Mouse (Mus musculus) MEL (cell line): ENCODE data around the gene Tlx3. TPM values are rescaled to one million over a fixed set of nuclear protein-coding genes. Genes with fewer than 3 reads are reported as not detected.

Experiments
- DNase-seq: peaks from one replicate; pipeline ENCODE4 v3.0.0; 2011; ENCODE audit warnings: low read depth, low spot score
- H3K27ac ChIP-seq: 2 replicates; pipeline ENCODE4 v1.5.1; 2012; ENCODE audit warnings: low read depth, mild to moderate bottlenecking, control low read depth, low read length, moderate library complexity; ENCODE audit not compliant: control insufficient read depth
- H3K27me3 ChIP-seq, 2 experiments: fragments of 150-350 bp in 1 of 2; sonication (generic) in 1 of 2; 2 replicates each; pipeline ENCODE4 v1.6.1; 2012; ENCODE audit warnings: low read length in 2 of 2, mild to moderate bottlenecking in 2 of 2, improper control_type of control experiment in 1 of 2, moderate library complexity in 1 of 2; ENCODE audit not compliant: insufficient read depth in 2 of 2, control insufficient read depth in 1 of 2
- H3K36me3 ChIP-seq, 2 experiments: 2 replicates each; pipeline ENCODE4 v1.6.1; 2012 to 2014; ENCODE audit warnings: low read length in 2 of 2, improper control_type of control experiment in 1 of 2, inconsistent platforms in 1 of 2, mild to moderate bottlenecking in 1 of 2; ENCODE audit not compliant: insufficient read depth in 2 of 2, control insufficient read depth in 1 of 2
- H3K4me1 ChIP-seq, 2 experiments: fragments of 150-350 bp in 1 of 2; sonication (generic) in 1 of 2; 2 replicates each; pipeline ENCODE4 v1.6.1; 2012; ENCODE audit warnings: low read length in 2 of 2, improper control_type of control experiment in 1 of 2, mild to moderate bottlenecking in 1 of 2; ENCODE audit not compliant: insufficient read depth in 2 of 2, control insufficient read depth in 1 of 2
- H3K4me3 ChIP-seq, 2 experiments: fragments of 150-350 bp in 1 of 2; sonication (generic) in 1 of 2; 2 replicates each; pipeline ENCODE4 v1.5.1; 2012; ENCODE audit warnings: low read depth in 2 of 2, low read length in 2 of 2, mild to moderate bottlenecking in 2 of 2, moderate library complexity in 2 of 2, control low read depth in 1 of 2, improper control_type of control experiment in 1 of 2; ENCODE audit not compliant: control insufficient read depth in 1 of 2, insufficient read depth in 1 of 2
- H3K79me2 ChIP-seq: 2 replicates; pipeline ENCODE4 v1.6.1; 2012; ENCODE audit warnings: mild to moderate bottlenecking, low read length, moderate library complexity; ENCODE audit not compliant: control insufficient read depth, poor library complexity, insufficient read depth
- H3K9ac ChIP-seq: 2 replicates; pipeline ENCODE4 v1.6.1; 2012; ENCODE audit warnings: low read depth, mild to moderate bottlenecking, control low read depth, low read length, moderate library complexity; ENCODE audit not compliant: control insufficient read depth, poor library complexity, severe bottlenecking
- H3K9me3 ChIP-seq: fragments of 150-350 bp; sonication (generic); replicated peaks from 2 replicates; pipeline ENCODE4 v1.6.1; 2012; ENCODE audit warnings: mild to moderate bottlenecking, low read length, improper control_type of control experiment, moderate library complexity; ENCODE audit not compliant: insufficient read depth
- BHLHE40 ChIP-seq: IDR thresholded peaks from 2 replicates; pipeline ENCODE4 v1.6.1; 2012; ENCODE audit warnings: low read depth, mild to moderate bottlenecking, inconsistent platforms, low read length, improper control_type of control experiment, borderline replicate concordance
- CHD2 ChIP-seq: IDR thresholded peaks from 2 replicates; pipeline ENCODE4 v1.6.1; 2011; ENCODE audit warnings: low read length, improper control_type of control experiment
- CTCF ChIP-seq, 3 experiments: IDR thresholded peaks in 2 of 3; conservative IDR thresholded peaks in 1 of 3; 2 replicates each; pipeline ENCODE4 v1.5.1; 2011 to 2012; ENCODE audit warnings: low read length in 3 of 3, low read depth in 2 of 3, mild to moderate bottlenecking in 2 of 3, improper control_type of control experiment in 1 of 3, inconsistent platforms in 1 of 3, mixed read lengths in 1 of 3, moderate library complexity in 1 of 3; ENCODE audit not compliant: control insufficient read depth in 1 of 3, insufficient read depth in 1 of 3, poor library complexity in 1 of 3, severe bottlenecking in 1 of 3
- EP300 ChIP-seq, 2 experiments: IDR thresholded peaks; 2 replicates each; pipeline ENCODE4 v1.6.1; 2011; ENCODE audit warnings: improper control_type of control experiment in 2 of 2, low read length in 2 of 2, low read depth in 1 of 2, mild to moderate bottlenecking in 1 of 2
- GATA1 ChIP-seq: IDR thresholded peaks from 2 replicates; pipeline ENCODE4 v1.6.1; 2011; ENCODE audit warnings: low read depth, low read length, improper control_type of control experiment
- MAFK ChIP-seq: IDR thresholded peaks from 2 replicates; pipeline ENCODE4 v1.6.1; 2011; ENCODE audit warnings: low read depth, mild to moderate bottlenecking, low read length, improper control_type of control experiment, borderline replicate concordance
- MAZ ChIP-seq: IDR thresholded peaks from 2 replicates; pipeline ENCODE4 v1.6.1; 2012; ENCODE audit warnings: low read depth, mild to moderate bottlenecking, inconsistent platforms, low read length, improper control_type of control experiment
- MEF2A ChIP-seq: IDR thresholded peaks from 2 replicates; pipeline ENCODE4 v1.6.1; 2014; ENCODE audit warnings: low read depth, mild to moderate bottlenecking, inconsistent platforms, low read length, improper control_type of control experiment; ENCODE audit not compliant: poor library complexity, insufficient replicate concordance, severe bottlenecking; ENCODE audit errors: extremely low read depth
- POLR2AphosphoS5 ChIP-seq: IDR thresholded peaks from 2 replicates; pipeline ENCODE4 v1.6.1; 2012; ENCODE audit warnings: low read depth, borderline replicate concordance, mild to moderate bottlenecking, inconsistent platforms, low read length, moderate library complexity, mixed read lengths
- SIN3A ChIP-seq: IDR thresholded peaks from 2 replicates; pipeline ENCODE4 v1.6.1; 2012; ENCODE audit warnings: low read length, improper control_type of control experiment, inconsistent platforms
- SMC3 ChIP-seq: IDR thresholded peaks from 2 replicates; pipeline ENCODE4 v1.6.1; 2011; ENCODE audit warnings: low read depth, low read length, improper control_type of control experiment
- UBTF ChIP-seq: IDR thresholded peaks from 2 replicates; pipeline ENCODE4 v1.6.1; 2012; ENCODE audit warnings: low read depth, mild to moderate bottlenecking, inconsistent platforms, low read length, improper control_type of control experiment, moderate library complexity, borderline replicate concordance; ENCODE audit not compliant: insufficient read depth
- USF1 ChIP-seq: IDR thresholded peaks from 2 replicates; pipeline ENCODE4 v1.6.1; 2014; ENCODE audit warnings: low read depth, mild to moderate bottlenecking, inconsistent platforms, low read length, improper control_type of control experiment, moderate library complexity
- ZMIZ1 ChIP-seq: IDR thresholded peaks from 2 replicates; pipeline ENCODE4 v1.6.1; 2012; ENCODE audit warnings: low read depth, mild to moderate bottlenecking, inconsistent platforms, low read length, improper control_type of control experiment, moderate library complexity
- ZNF384 ChIP-seq: IDR thresholded peaks from 2 replicates; pipeline ENCODE4 v1.6.1; 2012; ENCODE audit warnings: low read depth, mild to moderate bottlenecking, inconsistent platforms, low read length, improper control_type of control experiment
- polyA plus RNA-seq, 2 experiments: library from polyadenylated mRNA; stranded (reverse) in 1 of 2; unstranded in 1 of 2; fragments of >175 nt in 1 of 2; fragments of >200 nt in 1 of 2; gene quantifications; 2 replicates each; pipeline versions ENCODE4 v1.2.1 to v1.2.4; 2012; ENCODE audit warnings: low replicate concordance in 2 of 2, low read depth in 1 of 2; ENCODE audit not compliant: insufficient read length in 2 of 2, insufficient read depth in 1 of 2, missing spikeins in 1 of 2
- total RNA-seq: library from RNA; depleted of rRNA; stranded (reverse); fragments of 300-350 nt; gene quantifications from 2 replicates; pipeline ENCODE4 v1.2.3, GENCODE M21; 2012

Gene Tlx3
- total and polyA plus RNA-seq, 3 experiments = not detected

DNA sequence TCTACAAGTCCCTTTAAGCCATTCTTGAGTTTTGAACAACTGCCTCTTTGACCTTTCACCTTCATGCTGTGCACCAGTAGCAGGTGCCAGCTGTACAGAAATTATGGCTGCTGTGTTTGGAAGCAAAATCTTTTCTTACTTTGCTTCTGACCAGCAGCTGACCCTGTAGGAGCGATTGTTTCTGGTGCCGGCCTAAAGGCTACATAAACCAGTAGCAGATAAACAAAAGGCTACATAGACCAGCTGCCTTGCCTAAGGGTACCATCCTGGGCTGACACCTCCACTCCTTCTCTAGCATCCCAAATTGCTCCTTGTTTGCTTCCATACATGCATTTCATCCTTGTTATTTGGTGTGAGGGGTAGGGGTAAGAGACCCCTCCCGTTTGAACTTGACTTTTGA is 30.7 kb upstream of the Tlx3 start:
- Histone ChIP-seq H3K4me3 (no peak overlapping the region), H3K79me2 (no peaks in the 10 kb centered on the region), H3K27ac (no peak overlapping the region), H3K4me1 (no peaks in the 10 kb centered on the region), H3K9me3 (no peaks in the 10 kb centered on the region), H3K36me3 (no peaks in the 10 kb centered on the region), H3K27me3 (peaks cover 8% of the 10 kb centered on the region in 2 experiments), H3K9ac (no peak overlapping the region)
- DNase-seq = no peak
- TF ChIP-seq SIN3A (no peak), EP300 (IDR thresholded peaks at IDR 0.05; ENCODE audit: low read depth in 1 of 2, low read length in 2 of 2) (no peak)

DNA sequence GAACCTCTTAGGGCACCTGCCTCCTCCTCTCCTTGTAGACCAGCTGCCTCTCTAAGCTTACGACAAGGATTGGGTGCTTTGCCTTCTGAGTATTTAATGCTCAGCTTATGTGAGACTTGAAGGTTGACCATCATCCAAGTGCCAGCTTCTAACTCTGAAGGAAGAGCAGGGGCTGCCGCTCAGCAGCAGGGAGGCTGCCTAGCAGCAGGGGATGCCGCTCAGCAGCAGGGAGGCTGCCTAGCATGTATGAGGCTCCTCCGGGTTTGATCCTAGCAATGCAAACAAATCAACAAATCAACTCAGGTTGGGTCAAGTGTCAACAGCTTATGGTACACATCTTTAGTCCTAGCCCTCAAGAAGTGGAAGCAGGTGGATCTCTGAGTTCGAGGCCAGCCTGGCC is 28.7 kb upstream of the Tlx3 start:
- TF ChIP-seq POLR2AphosphoS5 = no peak
- TF ChIP-seq BHLHE40 = no peak
- TF ChIP-seq CTCF (IDR thresholded peaks at IDR 0.05 in 2 of 3, conservative IDR thresholded peaks at IDR 0.05 in 1 of 3; ENCODE audit: control insufficient read depth in 1 of 3, insufficient read depth in 1 of 3, low read depth in 2 of 3, low read length in 3 of 3, poor library complexity in 1 of 3, severe bottlenecking in 1 of 3) = no peak
- no peak for TF ChIP-seq ZNF384
- TF ChIP-seq CHD2 = no peak
- TF ChIP-seq MAZ = no peak
- no peak for TF ChIP-seq GATA1
- no peak for TF ChIP-seq MAFK
- no peak for TF ChIP-seq USF1
- H3K9me3 ChIP-seq = no peaks in the 10 kb centered on the region
- no peaks in the 10 kb centered on the region for H3K79me2 ChIP-seq
- H3K9ac ChIP-seq = no peak overlapping the region
- H3K4me3 ChIP-seq = no peak overlapping the region
- no peak overlapping the region for H3K27ac ChIP-seq
- H3K27me3 ChIP-seq = peaks cover 8% of the 10 kb centered on the region in 2 experiments
- H3K36me3 ChIP-seq = no peaks in the 10 kb centered on the region
- no peak for DNase-seq
- H3K4me1 ChIP-seq = no peaks in the 10 kb centered on the region

DNA sequence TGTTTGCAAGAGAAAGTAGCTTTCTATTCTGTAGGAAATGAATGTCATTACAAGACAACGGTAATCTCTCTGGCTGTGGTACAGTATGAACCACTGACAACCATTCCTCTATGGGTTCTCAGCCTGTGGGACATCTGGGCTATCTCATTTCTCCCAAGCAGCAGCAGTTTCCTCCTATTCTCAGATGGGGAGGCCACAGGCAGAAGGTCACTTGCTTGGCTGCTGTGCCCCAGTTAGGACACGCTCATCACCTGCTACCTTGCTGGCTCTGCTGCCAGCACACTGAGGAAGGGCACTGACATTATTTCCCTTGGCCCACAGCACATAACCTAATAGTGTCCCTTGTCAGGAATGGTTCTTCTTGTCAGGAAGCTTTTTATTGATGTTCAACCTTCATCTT is 24.8 kb upstream of the Tlx3 start:
- H3K4me3 ChIP-seq = no peak overlapping the region
- H3K9me3 ChIP-seq = no peaks in the 10 kb centered on the region
- H3K36me3 ChIP-seq = no peaks in the 10 kb centered on the region
- H3K4me1 ChIP-seq = no peaks in the 10 kb centered on the region
- H3K27ac ChIP-seq = no peak overlapping the region
- no peak for DNase-seq
- no peak overlapping the region for H3K9ac ChIP-seq
- no peaks in the 10 kb centered on the region for H3K79me2 ChIP-seq
- peaks cover 0 to 4% of the 10 kb centered on the region in 2 experiments; a peak in 2 of 4 replicates for H3K27me3 ChIP-seq
- TF ChIP-seq MEF2A = no peak
- TF ChIP-seq SMC3 = no peak
- TF ChIP-seq UBTF = no peak
- no peak for TF ChIP-seq ZMIZ1
